Mouse (Mus musculus) ES-Bruce4 (cell line): Measurements from ENCODE around the gene Ralbp1. TPM values are rescaled to one million over a fixed set of nuclear protein-coding genes. Genes with fewer than 3 reads are reported as not detected.
A peak's percentile ranks its signal among the peaks of the same experiment; 100 is the strongest.

ENCODE experiments used
- H3K27ac ChIP-seq: 2 replicates; pipeline ENCODE4 v1.5.1; 2012; ENCODE audit warnings: low read length, inconsistent platforms; ENCODE audit not compliant: insufficient read depth
- H3K27me3 ChIP-seq: 2 replicates; pipeline ENCODE4 v1.6.1; 2012; ENCODE audit warnings: mild to moderate bottlenecking, low read length, inconsistent platforms; ENCODE audit not compliant: control insufficient read depth, poor library complexity, insufficient read depth, severe bottlenecking
- H3K36me3 ChIP-seq: 2 replicates; pipeline ENCODE4 v1.6.1; 2012; ENCODE audit warnings: inconsistent platforms, mild to moderate bottlenecking, low read length, moderate library complexity; ENCODE audit not compliant: control insufficient read depth, poor library complexity, insufficient read depth, severe bottlenecking
- H3K4me1 ChIP-seq: one replicate; pipeline ENCODE4 v1.8.1; 2011; ENCODE audit warnings: low read length; ENCODE audit not compliant: control insufficient read depth, insufficient read depth
- H3K4me3 ChIP-seq: 2 replicates; pipeline ENCODE4 v1.5.1; 2011; ENCODE audit warnings: low read depth, mild to moderate bottlenecking, low read length
- H3K9ac ChIP-seq: 2 replicates; pipeline ENCODE4 v1.6.1; 2012; ENCODE audit warnings: low read depth, mild to moderate bottlenecking, inconsistent platforms; ENCODE audit not compliant: poor library complexity, severe bottlenecking
- H3K9me3 ChIP-seq: replicated peaks from 2 replicates; pipeline ENCODE4 v1.6.1; 2012; ENCODE audit warnings: mild to moderate bottlenecking, low read length, inconsistent platforms; ENCODE audit not compliant: control insufficient read depth, poor library complexity, insufficient read depth, severe bottlenecking
- CTCF ChIP-seq: IDR thresholded peaks from one replicate; pipeline ENCODE4 v1.8.1; 2011; ENCODE audit warnings: low read depth, low read length
- EP300 ChIP-seq: IDR thresholded peaks from 2 replicates; pipeline ENCODE4 v1.6.1; 2011; ENCODE audit warnings: low read depth, low read length; ENCODE audit not compliant: insufficient read depth
- POLR2A ChIP-seq: IDR thresholded peaks from one replicate; pipeline ENCODE4 v1.8.1; 2011; ENCODE audit warnings: low read length; ENCODE audit not compliant: insufficient read depth
- polyA plus RNA-seq: library from polyadenylated mRNA; stranded (reverse); fragments of >200 nt; gene quantifications from 2 replicates; pipeline ENCODE4 v1.2.4, GENCODE M21; 2011; ENCODE audit warnings: low read depth; ENCODE audit not compliant: missing spikeins, insufficient read depth, insufficient read length

Gene Ralbp1
- polyA plus RNA-seq, 1 experiment, result 42.9 TPM

DNA sequence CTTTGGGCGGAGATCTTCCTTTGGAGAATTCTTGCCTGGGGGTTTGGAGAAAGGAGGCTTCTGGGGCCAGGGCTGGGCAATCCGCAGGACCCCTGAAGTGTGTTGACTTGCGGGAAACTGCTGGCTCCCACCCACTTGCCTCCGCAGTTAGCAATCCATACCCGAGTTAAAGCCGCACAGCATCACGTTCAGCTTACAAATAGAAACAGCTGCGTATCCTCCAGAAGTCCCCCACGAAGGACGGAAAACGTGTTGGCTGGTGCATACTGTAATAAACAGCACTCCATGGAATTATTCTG, 251 bp downstream of the Ralbp1 start:
- TF ChIP-seq POLR2A (no peak), EP300 (no peak), CTCF (no peak)
- H3K36me3 ChIP-seq, result no peaks in the 10 kb centered on the region
- H3K4me1 ChIP-seq, result no peaks in the 10 kb centered on the region
- peak overlapping the region; percentile 73 for H3K9ac ChIP-seq
- H3K9me3 ChIP-seq, result no peaks in the 10 kb centered on the region
- H3K27ac ChIP-seq, result peak overlapping the region; percentile 87
- no peaks in the 10 kb centered on the region for H3K27me3 ChIP-seq
- H3K4me3 ChIP-seq, result peak overlapping the region; percentile 83

DNA sequence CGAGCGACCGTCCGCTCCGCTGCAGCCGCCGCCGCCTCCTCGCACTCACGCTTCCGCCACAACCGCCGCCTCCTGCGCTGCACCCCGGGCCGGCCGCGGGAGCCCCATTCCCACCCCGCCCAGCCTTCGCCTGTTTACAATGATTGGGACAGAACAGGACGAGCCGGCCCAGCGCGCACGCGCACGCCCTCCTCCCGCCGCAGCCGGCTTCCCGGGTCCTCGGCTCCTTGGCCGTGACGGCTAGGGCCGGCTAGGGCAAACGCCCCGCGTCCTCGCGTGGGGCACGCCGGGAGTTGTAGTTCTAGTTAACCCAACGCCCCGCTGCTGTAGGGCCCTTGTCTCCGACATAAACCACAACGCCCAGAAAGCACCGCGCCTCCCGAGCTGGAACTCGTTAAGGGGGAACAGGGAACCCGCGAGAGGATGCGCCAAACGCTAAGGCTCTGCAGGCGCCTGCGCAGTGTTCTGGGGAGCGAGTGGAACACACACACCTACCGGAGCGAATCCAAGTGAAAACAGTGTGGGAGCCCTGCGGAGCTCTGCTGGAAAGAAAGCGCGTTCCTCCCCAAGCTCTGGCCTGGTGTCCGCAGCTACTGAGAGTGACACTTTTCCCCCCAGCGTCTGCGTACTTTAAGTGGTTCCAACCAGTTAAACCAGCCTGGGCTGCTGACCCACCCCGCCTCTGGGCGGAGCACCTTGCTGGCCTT, 754 bp downstream of the Ralbp1 start:
- TF ChIP-seq CTCF (no peak), POLR2A (peak; percentile 45), EP300 (peak; percentile 30; the same call in 1 of the 2 replicates)
- H3K36me3 ChIP-seq, result no peaks in the 10 kb centered on the region
- no peaks in the 10 kb centered on the region for H3K4me1 ChIP-seq
- peak overlapping the region; percentile 87 for H3K27ac ChIP-seq
- no peaks in the 10 kb centered on the region for H3K9me3 ChIP-seq
- peak overlapping the region; percentile 82 for H3K9ac ChIP-seq
- H3K27me3 ChIP-seq, result no peaks in the 10 kb centered on the region
- H3K4me3 ChIP-seq, result peak overlapping the region; percentile 97

DNA sequence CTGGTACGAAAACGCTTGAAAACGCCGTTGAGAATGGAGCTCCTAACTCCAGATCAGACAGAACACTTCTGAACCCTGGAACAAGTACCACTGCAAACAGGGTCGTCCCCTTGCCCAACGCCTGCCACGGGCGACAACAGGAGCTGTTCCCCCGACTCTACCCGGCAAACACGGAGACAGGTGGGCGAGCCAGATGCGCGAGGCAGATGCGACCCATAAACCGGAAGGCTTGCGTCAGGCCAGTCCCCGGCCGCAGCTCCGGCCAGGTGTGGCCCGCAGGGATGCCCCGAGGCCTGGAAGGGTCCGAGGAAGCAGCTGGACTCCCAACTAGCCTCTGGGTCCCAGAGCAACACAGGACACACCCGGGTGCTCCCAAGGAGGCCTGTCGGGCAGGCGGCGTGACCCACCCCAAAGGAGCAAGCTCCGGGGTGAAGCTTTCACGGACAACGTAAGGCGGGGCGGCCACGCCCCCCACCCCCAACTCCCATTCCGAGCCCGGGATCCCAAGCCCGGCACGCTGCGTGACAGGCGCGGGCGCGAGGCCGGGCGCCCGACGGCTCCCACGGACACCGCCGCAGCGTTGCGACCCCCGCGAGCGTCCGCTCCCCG, 1.4 kb downstream of the Ralbp1 start:
- H3K27me3 ChIP-seq, result no peaks in the 10 kb centered on the region
- H3K9ac ChIP-seq, result peak overlapping the region; percentile 82
- no peaks in the 10 kb centered on the region for H3K4me1 ChIP-seq
- H3K27ac ChIP-seq, result peak overlapping the region; percentile 12; the same call in 1 of the 2 replicates
- H3K9me3 ChIP-seq, result no peaks in the 10 kb centered on the region
- peak overlapping the region; percentile 97 for H3K4me3 ChIP-seq
- H3K36me3 ChIP-seq, result no peaks in the 10 kb centered on the region
- TF ChIP-seq CTCF (no peak), EP300 (no peak), POLR2A (no peak)

DNA sequence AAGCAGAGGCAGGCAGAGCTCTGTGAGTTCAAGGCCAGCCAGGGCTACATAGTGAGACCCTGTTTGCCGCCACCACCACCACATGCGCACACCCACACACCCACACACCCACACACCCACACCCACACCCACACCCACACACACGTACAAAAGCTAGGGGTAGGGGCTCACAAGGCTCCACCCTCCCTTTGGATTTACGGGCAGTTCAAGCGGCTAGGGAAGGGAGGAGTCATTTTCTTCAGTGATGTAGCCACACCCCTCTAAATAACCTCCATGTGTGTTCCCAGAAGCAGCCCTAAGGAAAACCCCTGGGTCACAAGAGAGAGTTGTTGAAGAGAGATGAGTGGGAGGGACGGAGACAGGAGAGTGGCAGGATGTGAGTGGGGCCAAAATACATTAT, 8.6 kb downstream of the Ralbp1 start:
- H3K9ac ChIP-seq, result no peak overlapping the region

DNA sequence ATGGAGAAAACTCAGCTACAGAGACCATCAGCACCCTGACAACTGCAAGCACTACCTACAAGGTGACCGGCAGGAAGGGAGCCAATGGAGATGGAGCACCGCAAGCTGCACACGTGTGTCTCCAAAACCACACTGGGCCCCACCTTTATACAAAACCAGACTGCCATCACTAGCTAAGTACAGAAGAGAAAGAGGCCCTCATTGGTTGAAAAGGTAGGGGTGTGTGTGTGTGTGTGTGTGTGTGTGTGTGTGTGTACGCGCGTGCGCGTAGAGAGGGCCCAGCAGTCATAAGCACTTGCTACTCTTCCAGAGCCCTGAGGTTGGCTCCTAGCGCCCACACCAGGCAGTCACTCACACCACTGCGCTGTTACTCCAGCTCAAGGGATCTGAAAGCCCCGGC, 11.8 kb downstream of the Ralbp1 start:
- H3K27me3 ChIP-seq, result no peaks in the 10 kb centered on the region
- no peak overlapping the region for H3K9ac ChIP-seq
- no peak overlapping the region for H3K4me3 ChIP-seq
- TF ChIP-seq POLR2A (no peak), CTCF (no peak), EP300 (no peak)
- peaks cover 8% of the 10 kb centered on the region for H3K4me1 ChIP-seq
- H3K36me3 ChIP-seq, result no peaks in the 10 kb centered on the region
- no peaks in the 10 kb centered on the region for H3K9me3 ChIP-seq
- H3K27ac ChIP-seq, result no peak overlapping the region

More for the DNA sequence above, 8.6 kb downstream of the Ralbp1 start:
- peaks cover 6% of the 10 kb centered on the region for H3K4me1 ChIP-seq
- no peaks in the 10 kb centered on the region for H3K36me3 ChIP-seq
- H3K9me3 ChIP-seq, result no peaks in the 10 kb centered on the region
- peak overlapping the region; percentile 29; the same call in 1 of the 2 replicates for H3K4me3 ChIP-seq
- no peak for TF ChIP-seq CTCF
- H3K27me3 ChIP-seq, result no peaks in the 10 kb centered on the region
- H3K27ac ChIP-seq, result no peak overlapping the region

DNA sequence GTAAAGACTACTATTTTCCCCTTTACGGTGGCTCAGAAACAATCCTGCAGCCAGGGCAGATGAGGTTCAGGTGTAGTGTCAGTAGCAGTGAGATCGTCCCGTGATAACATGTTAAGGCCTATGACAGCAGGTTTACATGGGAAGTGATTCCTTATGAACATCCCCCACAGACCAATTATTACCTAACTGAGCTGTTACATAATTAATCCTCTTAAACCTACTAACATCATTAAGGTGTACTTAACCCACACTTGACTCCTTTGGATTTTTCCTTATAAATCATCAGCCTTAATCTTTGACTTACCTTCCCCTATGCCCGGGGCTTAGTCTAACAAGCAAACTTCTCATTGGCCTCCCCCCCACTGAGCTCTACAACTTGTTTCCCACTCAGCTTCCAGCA, 12.4 kb downstream of the Ralbp1 start:
- no peaks in the 10 kb centered on the region for H3K36me3 ChIP-seq
- H3K4me1 ChIP-seq, result peaks cover 8% of the 10 kb centered on the region
- H3K27ac ChIP-seq, result no peak overlapping the region
- H3K27me3 ChIP-seq, result no peaks in the 10 kb centered on the region
- no peak overlapping the region for H3K4me3 ChIP-seq
- no peak overlapping the region for H3K9ac ChIP-seq
- TF ChIP-seq POLR2A, result no peak
- TF ChIP-seq CTCF, result no peak
- no peak for TF ChIP-seq EP300
- H3K9me3 ChIP-seq, result no peaks in the 10 kb centered on the region
